Mouse (Mus musculus) testis, postnatal 14 days (tissue): ENCODE results near the gene Slc7a1.

Experiments used
- DNase-seq: peaks from one replicate; pipeline ENCODE4 v3.0.0; 2021; ENCODE audit warnings: low spot score

Slc7a1 gene

DNA sequence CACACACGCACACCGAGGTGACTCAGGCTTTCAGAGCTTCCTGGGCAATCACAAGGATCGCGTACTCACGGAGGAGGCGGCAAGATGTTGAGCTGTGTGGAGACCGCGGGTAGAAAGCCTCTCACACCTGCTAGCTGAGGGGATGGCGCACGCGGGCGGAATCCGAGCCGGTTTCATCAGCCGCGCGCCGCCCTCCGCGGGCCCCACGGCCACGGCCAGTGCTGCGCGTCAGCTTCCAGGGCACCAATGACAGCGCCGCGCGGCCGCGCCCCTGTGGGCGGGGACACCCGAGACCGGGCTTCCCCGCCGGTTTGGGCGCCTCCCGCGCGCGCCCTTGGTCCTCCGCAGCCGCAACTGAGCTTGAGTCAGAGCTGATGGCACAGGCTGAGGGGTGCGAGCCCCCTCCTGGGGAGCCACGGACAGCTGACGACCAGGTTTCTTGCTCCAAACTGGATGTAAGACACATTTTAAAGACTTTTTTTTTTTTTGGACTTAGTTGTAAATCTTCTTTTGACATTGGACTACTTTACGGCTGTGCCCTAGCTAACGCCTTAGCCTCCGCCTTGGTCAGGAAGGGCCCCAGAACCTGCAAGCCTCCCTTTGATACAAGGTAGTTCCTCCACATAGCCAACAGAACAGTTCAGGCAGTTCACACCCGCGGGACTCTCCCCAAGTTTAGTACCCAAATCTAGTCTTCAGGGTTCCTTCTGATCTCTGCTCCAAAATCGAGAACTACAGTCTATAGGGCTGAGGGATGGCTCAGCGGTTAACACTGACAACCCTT lies at the start of gene Slc7a1:
Gene Slc7a1, minus strand, starts transcription at position 245 of the 784 bp plus-strand sequence.
- DNase-seq = peak; percentile 87

DNA sequence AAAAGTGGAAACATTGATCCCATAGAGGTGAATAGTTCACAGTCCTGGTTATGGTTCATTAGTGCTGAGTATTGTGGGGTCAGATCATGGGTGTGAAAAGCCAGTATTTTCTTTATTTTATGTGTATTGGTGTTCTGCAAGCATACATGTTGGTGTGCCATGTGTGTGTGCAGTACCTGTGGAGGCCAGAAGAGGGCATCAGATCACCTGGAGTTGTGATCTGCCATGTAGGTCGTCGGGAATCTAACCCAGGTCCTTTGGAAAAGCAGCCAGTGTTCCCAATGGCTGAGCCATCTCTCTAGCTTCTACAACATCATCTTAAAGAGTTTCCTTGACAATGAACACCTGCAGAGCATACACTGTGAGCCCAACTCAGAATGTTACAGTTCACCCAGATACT lies 45.3 kb upstream of the Slc7a1 start:
- no peak for DNase-seq

DNA sequence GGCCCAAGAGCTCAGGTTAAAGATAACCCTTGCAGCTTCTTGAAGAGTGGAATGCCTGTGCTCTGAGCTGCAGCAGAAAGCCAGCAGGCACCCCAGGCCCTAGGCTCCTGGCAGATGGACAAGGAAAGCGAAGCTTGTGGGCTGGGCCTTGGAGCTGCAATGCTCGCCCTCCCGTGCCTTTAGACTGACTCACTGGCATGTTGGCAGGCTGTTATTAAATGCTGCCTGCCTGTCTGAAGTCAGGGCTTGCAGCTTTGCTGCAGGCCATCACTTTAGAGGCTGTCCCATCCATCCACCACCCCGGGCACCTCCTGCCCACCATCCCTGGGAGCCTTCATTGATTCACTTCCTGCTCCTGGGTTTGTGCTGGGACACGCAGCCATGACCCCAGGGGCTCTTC lies 44.0 kb upstream of the Slc7a1 start:
- peak; percentile 39 for DNase-seq

DNA sequence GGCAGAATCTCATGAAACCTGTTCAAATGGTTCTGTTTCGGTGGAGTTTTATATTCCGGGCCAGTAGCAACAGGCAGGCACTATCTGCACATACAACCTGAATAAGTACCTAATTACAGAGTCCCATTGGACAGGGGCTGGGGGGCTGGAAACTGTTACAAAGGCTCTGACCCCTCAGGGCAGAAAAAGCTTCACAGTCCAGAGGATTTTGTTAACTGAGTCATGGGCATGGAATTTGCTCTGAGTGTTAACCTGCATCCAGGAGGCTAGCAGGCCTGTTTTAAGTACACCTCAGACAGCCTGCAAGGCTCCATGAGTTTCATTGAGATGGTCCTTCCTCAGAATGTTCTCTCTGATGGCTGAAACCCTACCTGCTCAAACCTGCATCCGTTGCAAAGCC lies 36.0 kb upstream of the Slc7a1 start:
- no peak for DNase-seq

DNA sequence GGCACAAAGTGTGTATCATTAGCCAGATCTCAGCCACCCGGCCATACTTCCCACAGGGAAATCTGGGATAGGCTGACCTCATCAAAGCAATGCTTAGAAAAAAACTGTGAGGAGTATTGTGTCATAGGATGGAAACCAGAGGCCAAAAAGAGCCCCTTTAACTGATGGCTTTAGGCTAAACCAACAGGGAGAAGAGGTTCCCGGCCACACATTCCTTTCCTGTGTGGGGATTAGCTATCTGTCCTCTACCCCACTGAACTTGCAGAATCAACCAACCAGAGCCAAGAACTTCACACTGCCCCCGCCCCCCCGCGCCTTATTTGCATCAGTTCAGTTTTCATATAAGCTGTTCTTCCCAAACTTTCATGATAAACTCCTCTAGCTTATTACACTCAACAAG lies 32.4 kb upstream of the Slc7a1 start:
- DNase-seq = no peak

DNA sequence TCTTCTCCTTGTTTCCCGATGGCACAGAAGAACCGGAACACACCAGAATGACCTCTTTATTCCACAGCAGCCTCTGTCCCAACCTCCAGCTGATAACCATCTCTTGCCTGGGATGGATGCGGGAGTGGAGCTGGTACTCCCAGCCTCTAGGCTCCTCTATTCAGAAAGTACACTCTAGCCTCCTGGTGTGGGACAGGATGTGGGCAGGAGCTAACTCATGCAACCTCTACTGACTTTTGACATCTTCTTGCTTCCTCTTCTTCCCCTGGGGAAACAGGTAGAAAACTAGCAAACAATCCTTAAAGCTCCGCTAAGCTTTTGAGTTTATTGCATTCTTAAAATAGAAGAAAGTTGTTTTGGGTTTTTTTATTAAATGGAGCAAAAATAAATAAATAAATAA lies 29.1 kb upstream of the Slc7a1 start:
- DNase-seq = no peak

DNA sequence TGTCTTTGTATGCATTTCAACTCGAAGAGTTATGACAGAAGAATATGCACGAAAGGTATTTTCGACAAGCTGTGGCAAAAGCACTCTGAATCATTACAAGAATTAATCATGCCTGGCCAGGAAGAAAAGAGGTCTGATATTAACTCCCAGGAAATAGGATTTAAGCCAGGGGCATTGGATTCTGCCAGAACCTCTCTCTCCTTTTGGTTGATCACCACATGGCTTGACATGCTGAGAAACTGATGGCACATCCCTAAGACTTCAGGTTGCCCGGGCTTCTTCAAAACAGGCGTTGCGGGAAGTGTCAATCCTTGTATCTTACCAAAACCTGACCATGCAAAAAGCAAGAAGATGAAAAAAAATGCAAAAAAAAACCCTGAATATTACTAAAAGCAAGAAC lies 25.4 kb upstream of the Slc7a1 start:
- no peak for DNase-seq

DNA sequence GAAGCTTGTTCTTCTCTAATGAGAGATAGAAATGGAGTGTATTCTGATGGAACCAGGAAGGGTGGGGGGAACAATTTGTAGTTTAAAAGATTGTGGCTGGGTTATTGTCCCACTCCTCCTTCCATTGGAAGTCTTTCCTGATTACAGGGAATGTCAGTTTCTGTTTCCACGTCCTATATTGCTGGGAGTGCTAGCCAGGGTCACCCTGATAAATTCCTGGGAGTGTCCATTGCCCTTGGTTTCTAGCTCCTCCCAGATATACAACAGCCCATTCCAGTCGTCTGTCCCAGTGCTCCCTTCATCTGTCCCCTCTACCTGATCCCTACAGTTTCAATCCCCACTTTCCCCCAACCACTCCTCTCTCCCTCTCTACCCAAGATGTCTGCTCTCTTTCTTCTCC lies 21.6 kb upstream of the Slc7a1 start:
- DNase-seq = no peak

DNA sequence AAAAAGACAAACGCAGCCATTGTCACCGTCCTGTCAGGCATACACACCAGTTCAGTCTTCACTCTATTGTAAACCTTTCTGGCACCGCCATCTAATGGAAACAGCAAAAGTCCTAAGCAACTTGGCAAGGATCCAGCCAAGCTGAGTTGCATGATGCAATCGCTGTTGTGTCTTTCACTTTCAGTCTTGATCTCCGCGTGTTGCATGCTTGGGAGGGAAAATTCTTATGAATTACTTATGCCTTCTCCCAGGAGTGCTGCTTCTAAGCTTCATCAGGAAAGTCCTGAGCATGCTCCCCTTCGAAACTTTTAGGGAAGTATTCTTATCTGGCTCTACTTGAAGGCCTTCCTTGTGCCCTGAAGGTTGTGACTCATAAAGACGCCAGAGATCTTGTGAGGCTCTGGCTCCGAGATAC lies 19.4 kb upstream of the Slc7a1 start:
- DNase-seq = peak; percentile 44

DNA sequence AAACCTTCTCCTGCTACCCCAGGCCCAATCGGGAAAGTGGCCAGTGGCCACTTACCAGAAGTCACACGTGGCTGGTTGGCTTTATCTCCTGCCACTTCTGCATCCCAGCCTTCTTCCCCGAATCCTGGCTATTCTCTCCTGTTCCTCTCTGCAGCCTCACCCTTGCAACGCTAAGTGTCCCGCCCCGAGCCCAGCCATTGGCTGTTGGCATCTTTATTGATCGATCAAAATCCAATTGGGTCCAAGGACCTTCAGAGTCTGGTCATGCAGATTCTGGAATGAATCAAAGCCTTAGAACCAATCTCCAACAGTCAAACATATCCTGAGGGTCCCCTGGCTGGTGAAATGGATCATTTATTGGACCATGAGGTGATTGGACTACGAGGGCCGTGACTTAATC lies 18.7 kb upstream of the Slc7a1 start:
- DNase-seq = no peak

DNA sequence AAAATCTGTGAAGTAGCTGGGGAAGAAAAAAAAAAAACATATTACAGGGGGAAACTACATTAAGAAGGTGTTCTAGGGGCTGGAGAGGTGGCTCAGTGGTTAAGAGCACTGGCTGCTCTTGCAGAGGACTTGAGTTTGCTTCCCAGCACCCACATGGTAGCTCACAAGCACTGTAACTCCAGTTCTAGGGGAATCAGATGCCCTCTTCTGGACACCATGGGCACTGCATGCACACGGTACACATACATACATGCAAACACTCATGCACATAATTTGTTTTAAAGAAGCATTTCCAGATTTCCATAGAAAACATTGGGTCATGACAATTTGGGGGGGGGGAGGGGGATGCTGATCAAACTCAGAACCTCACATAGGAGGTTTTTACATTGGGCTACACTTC lies 18.1 kb upstream of the Slc7a1 start:
- DNase-seq = no peak

DNA sequence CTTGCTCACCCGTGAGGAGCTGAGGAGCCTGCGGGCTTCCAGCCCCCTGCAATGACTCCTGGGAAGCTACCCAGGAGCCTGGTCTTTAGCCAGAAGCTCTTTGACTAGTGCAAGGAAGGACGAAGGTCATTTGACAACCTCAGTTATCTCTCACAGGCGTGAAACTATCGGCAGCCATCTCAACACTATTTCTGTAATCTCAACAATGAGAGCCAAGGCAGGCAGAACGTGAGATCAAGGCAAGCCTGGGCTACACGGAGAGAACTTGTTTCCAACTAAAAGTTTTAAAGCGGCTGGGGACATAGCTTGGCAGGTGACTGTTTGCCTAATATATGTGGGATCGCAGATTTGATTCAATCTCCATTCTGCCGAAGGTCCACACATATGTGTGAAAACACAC lies 16.8 kb upstream of the Slc7a1 start:
- DNase-seq = no peak

DNA sequence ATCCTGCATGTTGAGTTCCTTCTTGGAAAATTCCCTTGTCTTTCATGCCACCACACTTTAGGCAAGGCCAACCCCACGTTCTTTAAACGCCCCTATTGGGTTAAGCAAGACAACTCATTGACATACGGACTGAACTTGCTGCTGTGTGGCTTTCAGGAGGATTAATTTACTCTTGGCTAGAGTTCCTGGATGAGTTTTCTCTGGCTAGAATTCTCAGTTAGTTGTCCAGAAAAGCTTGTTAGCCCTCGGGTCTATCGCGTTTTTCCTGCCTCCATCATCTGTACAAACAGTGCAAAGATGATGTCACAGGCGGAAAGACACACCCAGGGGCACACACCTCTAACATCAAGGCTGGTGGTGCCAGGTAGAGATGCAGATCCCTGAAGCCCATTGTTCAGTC lies 14.5 kb upstream of the Slc7a1 start:
- no peak for DNase-seq

DNA sequence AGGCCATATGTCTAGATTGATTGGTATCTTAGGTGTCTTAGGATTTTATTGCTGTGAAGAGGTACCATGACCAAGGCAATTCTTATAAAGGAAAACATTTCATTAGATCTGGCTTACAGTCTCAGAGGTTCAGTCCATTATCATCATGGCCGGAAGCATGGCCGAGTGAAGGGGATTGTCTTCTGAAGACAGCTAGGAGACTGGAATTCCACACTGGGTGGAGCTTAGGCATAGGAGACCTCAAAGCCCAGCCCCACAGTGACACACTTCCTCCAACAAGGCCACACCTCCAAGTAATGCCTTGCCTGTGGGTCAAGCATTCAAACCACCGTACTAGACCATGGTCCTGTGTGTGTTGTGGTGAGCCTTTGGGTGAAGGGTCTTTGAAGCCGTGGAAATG lies 12.8 kb upstream of the Slc7a1 start:
- DNase-seq = no peak

DNA sequence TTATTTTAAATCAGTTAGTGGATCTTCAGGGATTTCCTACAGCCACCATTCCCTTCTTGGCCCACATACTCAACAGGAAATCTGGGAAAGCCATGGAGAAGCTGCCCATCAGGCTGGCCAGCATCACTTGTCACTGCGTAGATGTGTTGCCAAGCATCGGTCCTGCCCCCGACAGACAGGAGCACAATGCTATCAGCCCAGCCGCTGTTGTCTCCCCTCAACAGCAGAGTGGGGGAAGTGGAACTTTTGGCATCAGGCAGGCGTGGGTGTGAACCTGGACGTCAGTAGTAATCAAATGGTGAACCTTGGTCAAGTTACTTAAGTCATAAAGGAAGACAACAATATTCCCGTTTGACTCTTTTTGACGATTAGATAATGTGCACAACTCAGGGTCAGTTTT lies 9.8 kb upstream of the Slc7a1 start:
- DNase-seq = peak; percentile 85

DNA sequence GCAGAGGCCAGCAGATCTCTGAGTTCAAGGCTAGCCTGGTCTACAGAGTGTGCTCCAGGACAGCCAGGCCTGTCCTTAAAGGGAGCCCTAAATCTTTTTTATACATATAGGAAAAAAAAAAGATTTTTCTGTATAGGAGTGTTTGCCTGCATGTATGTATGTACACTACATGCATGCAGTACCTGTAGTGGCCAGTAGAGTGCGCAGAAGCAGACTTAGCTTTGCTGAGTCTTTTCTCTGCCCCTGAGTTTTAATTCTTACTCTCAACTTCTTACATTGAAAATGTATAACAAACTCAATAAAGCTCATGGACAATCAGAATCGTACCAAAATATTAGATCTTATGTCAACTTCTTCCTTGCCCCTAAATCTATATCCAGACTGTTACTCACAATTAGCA lies 7.2 kb upstream of the Slc7a1 start:
- no peak for DNase-seq

DNA sequence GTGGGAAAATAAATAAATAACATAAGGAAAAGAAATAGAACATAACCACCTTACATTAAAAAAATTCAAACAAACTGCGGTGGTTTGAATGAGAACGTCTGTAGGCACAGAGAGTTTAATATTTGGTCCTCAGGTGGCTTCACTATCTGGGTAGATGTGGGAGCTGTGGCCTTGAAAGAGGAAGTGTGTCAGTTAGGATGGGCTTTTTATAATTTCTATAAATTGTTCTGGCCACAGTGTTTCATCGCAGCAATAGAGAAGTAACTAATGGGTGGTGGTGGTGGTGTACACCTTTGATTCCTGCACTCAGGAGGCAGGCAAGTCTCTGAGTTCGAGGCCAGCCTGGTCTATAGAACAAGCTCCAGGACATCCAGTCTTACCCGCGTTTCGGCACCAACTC lies 4.8 kb upstream of the Slc7a1 start:
- no peak for DNase-seq

DNA sequence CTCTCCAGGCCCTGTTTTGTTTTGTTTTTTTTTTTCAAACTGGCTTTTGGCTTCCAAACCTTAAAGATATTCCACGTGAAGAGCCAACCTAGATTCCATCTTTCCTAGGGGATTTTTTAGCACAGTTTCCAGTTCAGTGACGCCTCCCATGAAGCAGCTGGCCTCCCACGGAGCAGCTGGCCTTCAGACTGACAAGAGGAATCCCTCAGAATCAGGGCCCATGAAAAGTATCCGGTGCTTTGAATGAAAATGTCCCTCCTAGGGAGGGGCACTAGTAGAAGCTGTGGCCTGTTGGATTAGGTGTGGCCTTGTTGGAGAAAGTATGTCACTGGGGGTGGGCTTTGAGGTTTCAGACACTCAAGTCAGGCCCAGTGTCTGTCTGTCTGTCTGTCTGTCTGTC lies 2.9 kb upstream of the Slc7a1 start:
- DNase-seq = no peak

DNA sequence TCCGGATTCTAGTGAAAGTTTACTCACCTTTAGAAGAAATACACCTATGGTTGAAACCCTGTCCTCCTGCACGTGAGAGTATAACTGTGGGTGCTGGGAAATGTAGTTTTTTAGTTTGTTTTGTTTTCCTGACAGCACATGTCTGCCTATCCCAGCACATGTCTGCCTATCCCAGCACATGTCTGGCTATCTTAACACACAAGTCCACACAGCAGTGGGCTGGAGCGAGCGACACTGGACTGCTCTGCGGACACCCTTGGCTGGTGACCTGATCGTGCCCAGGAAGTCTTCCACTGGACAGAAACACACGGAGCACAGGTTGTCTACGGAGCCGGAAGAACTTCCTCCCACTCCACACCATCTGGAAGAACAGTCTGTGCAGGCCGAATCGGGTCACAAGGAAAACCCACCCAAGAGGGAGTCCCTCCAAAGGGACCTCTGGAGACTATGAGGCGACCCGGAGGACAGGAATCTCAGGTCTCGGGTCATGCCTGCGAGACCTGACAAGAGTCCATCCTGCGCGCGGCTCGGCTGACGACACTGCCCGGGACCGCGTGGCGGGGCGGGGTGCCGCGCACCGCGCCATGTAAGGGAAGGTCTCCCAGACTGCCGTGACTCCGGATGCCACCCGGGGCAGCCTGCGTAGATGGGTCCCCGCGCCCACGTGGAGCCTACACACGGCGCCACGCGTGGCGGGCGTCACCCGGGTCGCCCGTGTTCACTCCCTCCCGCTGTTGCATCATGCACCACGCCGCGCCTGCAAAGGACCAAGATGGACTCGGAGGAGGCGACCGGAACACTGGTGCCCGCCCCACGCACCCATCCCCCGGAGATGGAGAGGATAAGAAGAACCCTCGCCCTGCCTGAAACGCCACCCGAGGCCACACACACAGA lies 691 bp downstream of the Slc7a1 start:
- peak; percentile 48 for DNase-seq

DNA sequence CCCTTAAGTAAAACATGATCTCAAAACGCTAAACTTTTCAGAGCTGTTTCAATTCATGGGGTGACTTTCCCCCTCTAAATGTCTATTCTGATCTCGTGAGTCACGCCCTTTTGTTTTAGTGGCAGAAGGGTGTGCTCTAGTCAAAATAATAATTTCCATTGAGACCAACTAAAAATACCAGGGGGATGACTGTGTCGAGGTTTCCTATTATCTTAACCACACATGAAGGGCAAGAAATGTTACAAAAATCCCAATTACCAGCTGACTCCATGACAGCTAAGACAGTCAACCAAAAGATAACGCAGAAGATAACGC lies 1.3 kb downstream of the Slc7a1 start:
- no peak for DNase-seq

DNA sequence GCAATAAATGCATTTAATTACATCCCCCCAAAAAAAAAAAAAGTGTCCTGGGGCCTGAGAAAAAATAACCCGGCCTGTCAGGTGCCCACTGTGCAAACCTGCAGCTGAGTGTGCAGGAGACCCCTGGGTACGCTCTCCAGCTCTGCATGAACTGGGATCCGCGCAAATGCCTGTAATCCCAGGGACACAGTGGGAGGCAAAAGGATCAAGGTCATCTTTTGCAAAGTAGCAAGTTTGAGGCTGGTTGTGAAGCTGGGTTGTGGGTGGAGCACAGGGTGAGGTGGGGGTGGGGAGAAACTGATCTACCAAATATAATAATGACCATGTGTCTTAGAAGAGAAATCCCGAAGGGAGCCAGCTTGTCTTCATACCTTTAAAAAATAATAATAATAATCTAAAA lies 1.8 kb downstream of the Slc7a1 start:
- no peak for DNase-seq

DNA sequence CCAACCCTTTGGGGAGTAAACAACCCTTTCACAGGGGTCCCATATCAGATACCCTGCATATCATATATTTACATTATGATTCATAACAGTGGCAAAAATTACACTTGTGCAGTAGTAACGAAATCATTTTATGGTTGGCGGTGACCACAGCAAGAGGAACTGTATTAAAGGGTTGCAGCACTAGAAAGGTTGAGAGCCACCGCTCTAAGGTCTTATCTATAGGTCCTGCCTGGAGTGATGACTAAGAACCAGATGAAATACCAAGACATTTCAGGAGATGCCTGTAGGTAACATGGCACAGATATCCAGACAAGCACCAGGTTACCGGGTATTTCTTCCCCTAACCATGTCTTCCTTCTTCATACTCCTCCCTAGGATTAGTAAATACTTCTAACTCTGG lies 2.3 kb downstream of the Slc7a1 start:
- no peak for DNase-seq

DNA sequence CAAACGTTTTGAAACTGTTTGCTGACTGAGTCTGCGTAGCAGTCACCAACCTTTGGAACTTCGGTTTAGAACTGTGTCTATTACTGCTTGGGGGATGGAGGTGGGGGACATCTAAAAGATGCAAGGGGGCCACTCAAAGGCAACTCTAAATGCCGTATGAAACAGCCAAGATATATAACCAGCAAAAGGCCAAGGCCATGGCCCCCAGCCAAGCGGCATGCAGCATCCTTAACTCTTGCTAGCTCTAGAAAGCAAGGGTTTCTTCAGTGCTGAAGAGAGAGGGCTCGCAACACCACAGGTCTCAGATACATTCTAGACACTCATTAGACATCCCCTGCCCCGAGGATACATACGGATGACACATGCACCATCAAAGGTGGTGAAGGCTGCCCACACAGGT lies 6.4 kb downstream of the Slc7a1 start:
- no peak for DNase-seq

DNA sequence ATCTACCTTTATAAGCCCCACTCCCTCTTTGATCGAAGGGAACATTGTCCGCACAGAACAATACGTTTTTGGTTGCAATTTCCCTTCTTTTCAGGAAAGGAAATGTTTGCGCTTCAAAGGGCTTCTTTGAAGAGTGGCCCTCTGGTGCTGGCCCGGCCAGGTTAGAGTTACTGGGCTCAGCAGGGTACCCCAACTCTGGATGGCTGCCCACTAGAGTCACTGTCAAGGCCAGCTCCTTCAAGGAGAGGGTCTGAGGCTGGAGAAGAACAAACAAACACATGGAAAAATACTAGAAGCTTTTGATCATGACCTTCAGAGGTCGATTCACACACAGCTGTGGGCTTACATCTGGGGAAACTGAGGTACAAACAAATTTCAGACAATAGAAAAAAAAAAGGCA lies 6.9 kb downstream of the Slc7a1 start:
- no peak for DNase-seq
